Mouse (Mus musculus) embryonic facial prominence, embryonic 14.5 days (tissue): ENCODE results near the gene Prm3. TPM values are rescaled to one million over a fixed set of nuclear protein-coding genes. Genes with fewer than 3 reads are reported as not detected.

Source experiments
- ATAC-seq: fragments of 200-750 bp; cut with Nextera tagmentation; 2 replicates; pipeline ENCODE4 v1.8.0; 2017; ENCODE audit warnings: low read depth, moderate number of reproducible peaks, moderate TSS enrichment
- DNase-seq: peaks from one replicate; pipeline ENCODE4 v3.0.0-alpha.2; 2015; ENCODE audit warnings: low spot score
- H3K27ac ChIP-seq: fragments of 300-500 bp; sonication (generic); replicated peaks from 2 replicates; pipeline ENCODE4 v1.5.1; 2014; ENCODE audit warnings: low read depth, mild to moderate bottlenecking, low read length, moderate library complexity
- H3K27me3 ChIP-seq: fragments of 300-500 bp; sonication (generic); replicated peaks from 2 replicates; pipeline ENCODE4 v1.6.1; 2014; ENCODE audit warnings: low read length; ENCODE audit not compliant: control insufficient read depth, insufficient read depth
- H3K36me3 ChIP-seq: fragments of 300-500 bp; sonication (generic); 2 replicates; pipeline ENCODE4 v1.6.1; 2014; ENCODE audit warnings: low read length, mixed read lengths; ENCODE audit not compliant: control insufficient read depth, insufficient read depth
- H3K4me1 ChIP-seq: fragments of 300-500 bp; sonication (generic); 2 replicates; pipeline ENCODE4 v1.6.1; 2014; ENCODE audit warnings: antibody characterized with exemption, low read length; ENCODE audit not compliant: control insufficient read depth, insufficient read depth
- H3K4me2 ChIP-seq: fragments of 300-500 bp; sonication (generic); 2 replicates; pipeline ENCODE4 v1.6.1; 2014; ENCODE audit warnings: low read depth, mild to moderate bottlenecking, low read length, moderate library complexity, mixed read lengths
- H3K4me3 ChIP-seq: fragments of 300-500 bp; sonication (generic); 2 replicates; pipeline ENCODE4 v1.5.1; 2014; ENCODE audit warnings: low read depth, mild to moderate bottlenecking, low read length
- H3K9ac ChIP-seq: fragments of 300-500 bp; sonication (generic); 2 replicates; pipeline ENCODE4 v1.6.1; 2014; ENCODE audit warnings: low read depth, mild to moderate bottlenecking, low read length, moderate library complexity, mixed read lengths
- H3K9me3 ChIP-seq: fragments of 300-500 bp; sonication (generic); 2 replicates; pipeline ENCODE4 v1.6.1; 2016; ENCODE audit warnings: low read length; ENCODE audit not compliant: control insufficient read depth
- WGBS: fragments of 180-500 bp; shearing (Covaris S2); extraction: QIAGEN DNeasy Blood & Tissue Kit; methylation state at CpG from one replicate; pipeline ENCODE4 v1.1.7; 2014; 5-methylcytosine and 5-hydroxymethylcytosine counted together
- polyA plus RNA-seq: library from polyadenylated mRNA; unstranded; fragments of >200 nt; fragmentation: Nextera tagmentation; extraction: Ambion mirVana; gene quantifications from 2 replicates; pipeline ENCODE4 v1.2.1, GENCODE M21; 2014

Prm3 gene
- polyA plus RNA-seq, 1 experiment from 2014 or later = not detected

GRCm38 (mm10) chr16:10828461-10828805 lies 37.7 kb upstream of the Prm3 start:
- ATAC-seq (no peak), DNase-seq (no peak)
- 66% methylated on average over 4 of the region's 4 CpGs for WGBS
- H3K27me3 ChIP-seq = no peaks in the 10 kb centered on the region
- H3K4me2 ChIP-seq = no peak overlapping the region
- 0 out of 2 replicates have a peak, but pooled peaks cover 1% of the 10 kb centered on the region for H3K9me3 ChIP-seq
- no peak overlapping the region for H3K9ac ChIP-seq
- H3K4me3 ChIP-seq = no peak overlapping the region
- no peaks in the 10 kb centered on the region for H3K36me3 ChIP-seq
- no peaks in the 10 kb centered on the region for H3K4me1 ChIP-seq
- H3K27ac ChIP-seq = no peak overlapping the region

- Histone ChIP-seq H3K27ac (no peak overlapping the region), H3K4me2 (no peak overlapping the region), H3K9me3 (0 out of 2 replicates have a peak, but pooled peaks cover 3% of the 10 kb centered on the region), H3K9ac (no peak overlapping the region), H3K4me1 (no peaks in the 10 kb centered on the region), H3K4me3 (no peak overlapping the region), H3K36me3 (no peaks in the 10 kb centered on the region), H3K27me3 (no peaks in the 10 kb centered on the region)
- 78% methylated on average over 7 of the region's 7 CpGs for WGBS
- ATAC-seq (no peak), DNase-seq (no peak)
Measured at GRCm38 (mm10) chr16:10827766-10828460, 37.2 kb upstream of the Prm3 start.

GRCm38 (mm10) chr16:10827269-10827668 lies 36.6 kb upstream of the Prm3 start:
- no peak overlapping the region for H3K27ac ChIP-seq
- no peak for ATAC-seq
- 87% methylated on average over 9 of the region's 9 CpGs for WGBS
- H3K9me3 ChIP-seq = 0 out of 2 replicates have a peak, but pooled peaks cover 3% of the 10 kb centered on the region
- no peak for DNase-seq
- H3K4me3 ChIP-seq = no peak overlapping the region
- H3K4me2 ChIP-seq = no peak overlapping the region
- no peaks in the 10 kb centered on the region for H3K36me3 ChIP-seq
- no peak overlapping the region for H3K9ac ChIP-seq
- H3K27me3 ChIP-seq = no peaks in the 10 kb centered on the region
- no peaks in the 10 kb centered on the region for H3K4me1 ChIP-seq

- Histone ChIP-seq H3K27ac (no peak overlapping the region), H3K27me3 (no peaks in the 10 kb centered on the region), H3K36me3 (no peaks in the 10 kb centered on the region), H3K4me1 (no peaks in the 10 kb centered on the region), H3K4me2 (no peak overlapping the region), H3K4me3 (no peak overlapping the region), H3K9ac (no peak overlapping the region), H3K9me3 (0 out of 2 replicates have a peak, but pooled peaks cover 3% of the 10 kb centered on the region)
- ATAC-seq (no peak), DNase-seq (no peak)
- whole genome bisulfite sequencing = 62% methylated on average over 4 of the region's 4 CpGs
Measured at GRCm38 (mm10) chr16:10825840-10826239, 35.1 kb upstream of the Prm3 start.

GRCm38 (mm10) chr16:10824536-10824935 lies 33.8 kb upstream of the Prm3 start:
- no peaks in the 10 kb centered on the region for H3K36me3 ChIP-seq
- ATAC-seq (no peak), DNase-seq (no peak)
- no peak overlapping the region for H3K4me3 ChIP-seq
- no peaks in the 10 kb centered on the region for H3K27me3 ChIP-seq
- WGBS = 90% methylated on average over 1 of the region's 1 CpGs
- no peak overlapping the region for H3K4me2 ChIP-seq
- H3K9ac ChIP-seq = no peak overlapping the region
- 0 out of 2 replicates have a peak, but pooled peaks cover 3% of the 10 kb centered on the region for H3K9me3 ChIP-seq
- H3K4me1 ChIP-seq = no peaks in the 10 kb centered on the region
- no peak overlapping the region for H3K27ac ChIP-seq

- H3K9me3 ChIP-seq = 0 out of 2 replicates have a peak, but pooled peaks cover 3% of the 10 kb centered on the region
- ATAC-seq (0 out of 2 replicates have a peak, but pooled peaks have one; percentile 37), DNase-seq (no peak)
- 46% methylated on average over 4 of the region's 4 CpGs for WGBS
- no peak overlapping the region for H3K9ac ChIP-seq
- no peaks in the 10 kb centered on the region for H3K27me3 ChIP-seq
- no peaks in the 10 kb centered on the region for H3K36me3 ChIP-seq
- no peak overlapping the region for H3K27ac ChIP-seq
- H3K4me3 ChIP-seq = no peak overlapping the region
- H3K4me1 ChIP-seq = no peaks in the 10 kb centered on the region
- H3K4me2 ChIP-seq = no peak overlapping the region
Measured at GRCm38 (mm10) chr16:10821387-10821786, 30.7 kb upstream of the Prm3 start.

GRCm38 (mm10) chr16:10819966-10820365 lies 29.3 kb upstream of the Prm3 start:
- 72% methylated on average over 3 of the region's 3 CpGs for WGBS
- Histone ChIP-seq H3K27ac (no peak overlapping the region), H3K27me3 (no peaks in the 10 kb centered on the region), H3K36me3 (no peaks in the 10 kb centered on the region), H3K9ac (no peak overlapping the region), H3K4me2 (no peak overlapping the region), H3K9me3 (0 out of 2 replicates have a peak, but pooled peaks cover 3% of the 10 kb centered on the region), H3K4me3 (no peak overlapping the region), H3K4me1 (no peaks in the 10 kb centered on the region)
- DNase-seq = no peak
- no peak for ATAC-seq

GRCm38 (mm10) chr16:10818579-10819135 lies 27.9 kb upstream of the Prm3 start:
- no peak for DNase-seq
- ATAC-seq = no peak
- H3K9ac ChIP-seq = no peak overlapping the region
- no peak overlapping the region for H3K27ac ChIP-seq
- no peaks in the 10 kb centered on the region for H3K4me1 ChIP-seq
- H3K36me3 ChIP-seq = no peaks in the 10 kb centered on the region
- H3K4me2 ChIP-seq = no peak overlapping the region
- no peak overlapping the region for H3K4me3 ChIP-seq
- 0 out of 2 replicates have a peak, but pooled peaks cover 3% of the 10 kb centered on the region for H3K9me3 ChIP-seq
- 76% methylated on average over 4 of the region's 4 CpGs for WGBS
- no peaks in the 10 kb centered on the region for H3K27me3 ChIP-seq

- Histone ChIP-seq H3K36me3 (no peaks in the 10 kb centered on the region), H3K4me1 (no peaks in the 10 kb centered on the region), H3K9ac (no peak overlapping the region), H3K4me2 (no peak overlapping the region), H3K27ac (no peak overlapping the region), H3K4me3 (no peak overlapping the region), H3K27me3 (no peaks in the 10 kb centered on the region), H3K9me3 (no peaks in the 10 kb centered on the region)
- 75% methylated on average over 4 of the region's 4 CpGs for WGBS
- DNase-seq (peak; percentile 24), ATAC-seq (peak; percentile 57; the same call in 1 of the 2 replicates)
Measured at GRCm38 (mm10) chr16:10814864-10815263, 24.1 kb upstream of the Prm3 start.
